Mouse (Mus musculus) G1E (cell line): ENCODE data around the gene Scml4.

Experiments used
- CTCF ChIP-seq: IDR thresholded peaks from 2 replicates; pipeline ENCODE4 v1.5.1; 2012; ENCODE audit warnings: low read depth, low read length, inconsistent platforms, mixed read lengths
- TAL1 ChIP-seq: conservative IDR thresholded peaks from 2 replicates; pipeline ENCODE4 v1.6.1; 2012; ENCODE audit warnings: low read depth, low read length, inconsistent platforms, mixed read lengths

DNA sequence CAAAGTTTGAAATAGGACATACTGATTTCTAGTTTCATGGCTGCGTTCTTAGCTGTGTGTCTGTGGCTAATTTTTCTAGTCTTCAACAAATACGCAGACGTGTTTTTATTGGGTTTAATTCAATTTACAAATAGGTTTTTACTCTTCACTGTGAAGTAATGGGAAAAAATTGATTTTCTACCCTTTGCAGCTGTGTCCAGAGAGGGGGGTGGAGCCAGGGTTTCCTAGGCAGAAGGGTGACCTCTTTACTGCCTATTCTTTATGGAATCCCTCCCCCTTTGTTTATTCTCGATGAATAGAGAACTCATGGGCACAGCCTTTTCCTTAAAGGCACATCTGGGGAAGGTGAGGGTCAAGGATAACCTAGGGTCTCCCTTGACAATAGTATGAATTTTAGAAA, 98.5 kb downstream of the Scml4 start:
- TF ChIP-seq TAL1, result no peak
- no peak for TF ChIP-seq CTCF
